Mouse (Mus musculus) ES-Bruce4 (cell line): ENCODE results near the gene M6pr.

ENCODE experiments used
- CTCF ChIP-seq: IDR thresholded peaks from one replicate; pipeline ENCODE4 v1.8.1; 2011; ENCODE audit warnings: low read depth, low read length
- POLR2A ChIP-seq: IDR thresholded peaks from one replicate; pipeline ENCODE4 v1.8.1; 2011; ENCODE audit warnings: low read length; ENCODE audit not compliant: insufficient read depth

GRCm38 (mm10) chr6:122292184-122292583, 16.3 kb upstream of the M6pr start:
- no peak for TF ChIP-seq POLR2A
- TF ChIP-seq CTCF, result no peak
